Mouse (Mus musculus) left cerebral cortex, postnatal 36 days (tissue): ENCODE results near the gene Unc119. TPM values are rescaled to one million over a fixed set of nuclear protein-coding genes. Genes with fewer than 3 reads are reported as not detected.

Experiments
- DNase-seq, 2 experiments: peaks; one replicate each; pipeline ENCODE4 v3.0.0; 2021 to 2022; ENCODE audit warnings: low spot score in 2 of 2, mixed read lengths in 1 of 2
- intact Hi-C: fragments of 180-260 bp; cut with DNase I; formaldehyde crosslinking; loops from one replicate; pipeline ENCODE4 v1.15.1; 2025
- total RNA-seq, 2 experiments: library from RNA; stranded (reverse); gene quantifications; 2 replicates each; pipeline ENCODE4 v1.2.3; 2021

The Unc119 gene
- total RNA-seq = 10 to 100 TPM; 30.6 to 31.3 TPM

GRCm38 (mm10) chr11:78343381-78344327, at the start of gene Unc119:
Gene Unc119 (plus strand): TSS chr11:78343482.
- intact Hi-C loops = loop anchor here (5.0 kb wide), 1 partner anchor 71 kb away; no protein-coding TSS in a partner anchor
- peak; percentile 71 to 73 for DNase-seq

- DNase-seq = no peak
- intact Hi-C loops = no loop called here
Measured at GRCm38 (mm10) chr11:78294585-78294984, 48.7 kb upstream of the Unc119 start.

- intact Hi-C loops = no loop called here
- no peak for DNase-seq
Measured at GRCm38 (mm10) chr11:78300917-78301316, 42.4 kb upstream of the Unc119 start.

GRCm38 (mm10) chr11:78301357-78302084, 41.8 kb upstream of the Unc119 start, which contains the start of gene Spag5:
Gene Spag5 (plus strand): TSS chr11:78301529.
- intact Hi-C loops = no loop called here
- peak; percentile 92 for DNase-seq

- no peak for DNase-seq
- intact Hi-C loops = no loop called here
Measured at GRCm38 (mm10) chr11:78305272-78305671, 38.0 kb upstream of the Unc119 start.

- DNase-seq = no peak
- intact Hi-C loops = no loop called here
Measured at GRCm38 (mm10) chr11:78310861-78311511, 32.3 kb upstream of the Unc119 start.

- DNase-seq = no peak
- intact Hi-C loops = no loop called here
Measured at GRCm38 (mm10) chr11:78313662-78314061, 29.6 kb upstream of the Unc119 start.

GRCm38 (mm10) chr11:78318411-78318810, 24.9 kb upstream of the Unc119 start:
- DNase-seq = no peak
- intact Hi-C loops = no loop called here

- no peak for DNase-seq
- intact Hi-C loops = no loop called here
Measured at GRCm38 (mm10) chr11:78322076-78322831, 21.0 kb upstream of the Unc119 start.

GRCm38 (mm10) chr11:78322860-78323259, 20.4 kb upstream of the Unc119 start, which contains the start of gene Aldoc:
Gene Aldoc (plus strand): TSS chr11:78322968.
- peak; percentile 69 to 78 for DNase-seq
- intact Hi-C loops = no loop called here

GRCm38 (mm10) chr11:78324000-78324785, 19.1 kb upstream of the Unc119 start:
- intact Hi-C loops = no loop called here
- DNase-seq = no peak

- intact Hi-C loops = loop anchor here (5.0 kb wide), 1 partner anchor 63 kb away; the partner anchor contains the start of gene 2610507B11Rik
- DNase-seq = no peak
Measured at GRCm38 (mm10) chr11:78324965-78325364, 18.3 kb upstream of the Unc119 start.

GRCm38 (mm10) chr11:78327215-78327614, 16.1 kb upstream of the Unc119 start:
- intact Hi-C loops = loop anchor here (5.0 kb wide), 1 partner anchor 65 kb away; the partner anchor contains the start of gene 2610507B11Rik
- no peak for DNase-seq

GRCm38 (mm10) chr11:78327634-78328511, 15.4 kb upstream of the Unc119 start, which contains the start of gene Pigs:
Gene Pigs (plus strand): TSS chr11:78328415.
- intact Hi-C loops = loop anchor here (5.0 kb wide), 1 partner anchor 66 kb away; the partner anchor contains the start of gene 2610507B11Rik
- peak; percentile 93 to 95 for DNase-seq

- DNase-seq = no peak
- intact Hi-C loops = loop anchor here (5.0 kb wide), 1 partner anchor 66 kb away; the partner anchor contains the start of gene 2610507B11Rik
Measured at GRCm38 (mm10) chr11:78328512-78329056, 14.7 kb upstream of the Unc119 start.

- DNase-seq = no peak
- intact Hi-C loops = no loop called here
Measured at GRCm38 (mm10) chr11:78332676-78333075, 10.6 kb upstream of the Unc119 start.

GRCm38 (mm10) chr11:78333992-78334391, 9.3 kb upstream of the Unc119 start:
- no peak for DNase-seq
- intact Hi-C loops = no loop called here
